Mouse (Mus musculus): ENCODE data around the gene Cryl1. TPM values are rescaled to one million over a fixed set of nuclear protein-coding genes. Genes with fewer than 3 reads are reported as not detected.

Gene Cryl1
- total and polyA plus RNA-seq, 3 experiments, result 5.6 to 12.4 (median 6.7) TPM

DNA sequence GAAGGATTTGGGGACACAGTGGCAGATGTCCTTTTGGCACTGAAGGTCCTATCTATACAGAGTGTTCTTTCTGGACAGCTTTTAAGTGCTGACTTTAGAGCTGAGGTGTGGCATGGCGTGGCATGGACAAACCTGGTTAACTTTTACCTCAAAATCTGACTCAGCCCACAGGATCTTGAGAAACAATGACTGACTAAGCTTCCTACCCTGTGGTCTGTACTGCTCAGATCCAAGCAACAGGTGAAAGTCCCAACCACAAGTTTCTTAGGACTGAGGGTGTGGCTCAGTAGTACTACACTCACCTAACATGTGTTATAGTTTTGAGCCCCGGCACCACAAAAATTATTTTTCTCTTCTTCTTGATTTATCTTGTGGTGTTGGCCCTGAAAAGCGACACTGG, 130.0 kb downstream of the Cryl1 start:
- Histone ChIP-seq H3K4me1 (ENCODE audit: control insufficient read depth, insufficient read depth, low read length) (no peaks in the 10 kb centered on the region), H3K9ac (ENCODE audit: low read depth, low read length) (no peak overlapping the region), H3K79me2 (replicated peaks; ENCODE audit: control insufficient read depth, insufficient read depth, low read length) (no peaks in the 10 kb centered on the region), H3K36me3 (ENCODE audit: control insufficient read depth, insufficient read depth, low read length) (no peaks in the 10 kb centered on the region), H3K4me3 (no peak overlapping the region), H3K27me3 (ENCODE audit: control insufficient read depth, insufficient read depth, low read length) (no peaks in the 10 kb centered on the region), H3K27ac (no peak overlapping the region)
- 83% methylated on average over 3 of the region's 3 CpGs for WGBS
- DNase-seq, result no peak
- intact Hi-C loops (cut with DNase I), result no loop called here
- TF ChIP-seq EP300 (IDR thresholded peaks at IDR 0.05; ENCODE audit: insufficient read depth, low read depth, low read length) (no peak), POLR2A (IDR thresholded peaks at IDR 0.05; ENCODE audit: insufficient read depth, low read depth, low read length) (no peak), CTCF (IDR thresholded peaks at IDR 0.05) (no peak)

DNA sequence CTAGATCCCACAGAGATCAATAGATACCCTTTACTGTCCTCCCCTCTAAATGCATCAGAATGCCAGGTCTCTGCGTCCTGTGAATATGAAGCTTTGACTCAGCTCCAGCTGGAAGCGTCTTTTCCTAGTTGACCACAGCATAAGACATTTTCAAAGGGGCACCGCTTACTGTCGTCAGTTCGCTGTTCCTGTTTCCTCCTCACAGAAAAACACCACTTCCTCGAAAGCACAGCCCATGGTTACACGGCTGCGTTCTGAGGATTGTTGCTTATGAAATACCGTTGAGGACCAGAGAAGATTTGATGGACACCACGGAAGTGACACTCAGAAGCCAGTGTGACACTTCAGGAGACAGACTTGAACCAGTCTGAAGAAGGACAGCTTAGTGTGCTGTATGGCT, 134.4 kb downstream of the Cryl1 start:
- no peaks in the 10 kb centered on the region for H3K27me3 ChIP-seq (ENCODE audit: control insufficient read depth, insufficient read depth, low read length)
- H3K4me3 ChIP-seq, result no peak overlapping the region
- H3K27ac ChIP-seq, result no peak overlapping the region
- no peaks in the 10 kb centered on the region for H3K79me2 ChIP-seq (replicated peaks; ENCODE audit: control insufficient read depth, insufficient read depth, low read length)
- WGBS, result 32% methylated on average over 10 of the region's 10 CpGs
- DNase-seq, result no peak
- no peak overlapping the region for H3K9ac ChIP-seq (ENCODE audit: low read depth, low read length)
- no peaks in the 10 kb centered on the region for H3K36me3 ChIP-seq (ENCODE audit: control insufficient read depth, insufficient read depth, low read length)
- TF ChIP-seq POLR2A (IDR thresholded peaks at IDR 0.05; ENCODE audit: insufficient read depth, low read depth, low read length) (no peak), CTCF (IDR thresholded peaks at IDR 0.05) (no peak), EP300 (IDR thresholded peaks at IDR 0.05; ENCODE audit: insufficient read depth, low read depth, low read length) (no peak)
- intact Hi-C loops (cut with DNase I), result no loop called here
- H3K4me1 ChIP-seq (ENCODE audit: control insufficient read depth, insufficient read depth, low read length), result no peaks in the 10 kb centered on the region

- no peak for DNase-seq
- H3K36me3 ChIP-seq (ENCODE audit: control insufficient read depth, insufficient read depth, low read length), result no peaks in the 10 kb centered on the region
- 80% methylated on average over 8 of the region's 8 CpGs for WGBS
- no peaks in the 10 kb centered on the region for H3K27me3 ChIP-seq (ENCODE audit: control insufficient read depth, insufficient read depth, low read length)
- no peaks in the 10 kb centered on the region for H3K4me1 ChIP-seq (ENCODE audit: control insufficient read depth, insufficient read depth, low read length)
- TF ChIP-seq EP300 (IDR thresholded peaks at IDR 0.05; ENCODE audit: insufficient read depth, low read depth, low read length) (no peak), CTCF (IDR thresholded peaks at IDR 0.05) (no peak), POLR2A (IDR thresholded peaks at IDR 0.05; ENCODE audit: insufficient read depth, low read depth, low read length) (no peak)
- no peak overlapping the region for H3K9ac ChIP-seq (ENCODE audit: low read depth, low read length)
- no peak overlapping the region for H3K27ac ChIP-seq
- no peak overlapping the region for H3K4me3 ChIP-seq
- H3K79me2 ChIP-seq (replicated peaks; ENCODE audit: control insufficient read depth, insufficient read depth, low read length), result no peaks in the 10 kb centered on the region
- intact Hi-C loops (cut with DNase I), result no loop called here
These were observed 139.0 kb downstream of the Cryl1 start for GRCm38 (mm10) chr14:57259341-57259740.

- no peaks in the 10 kb centered on the region for H3K79me2 ChIP-seq (replicated peaks; ENCODE audit: control insufficient read depth, insufficient read depth, low read length)
- H3K27ac ChIP-seq, result no peak overlapping the region
- no peaks in the 10 kb centered on the region for H3K27me3 ChIP-seq (ENCODE audit: control insufficient read depth, insufficient read depth, low read length)
- WGBS, result 72% methylated on average over 3 of the region's 3 CpGs
- no peak overlapping the region for H3K4me3 ChIP-seq
- no peak for DNase-seq
- no peak overlapping the region for H3K9ac ChIP-seq (ENCODE audit: low read depth, low read length)
- no peaks in the 10 kb centered on the region for H3K4me1 ChIP-seq (ENCODE audit: control insufficient read depth, insufficient read depth, low read length)
- TF ChIP-seq CTCF (IDR thresholded peaks at IDR 0.05) (no peak), EP300 (IDR thresholded peaks at IDR 0.05; ENCODE audit: insufficient read depth, low read depth, low read length) (no peak), POLR2A (IDR thresholded peaks at IDR 0.05; ENCODE audit: insufficient read depth, low read depth, low read length) (no peak)
- H3K36me3 ChIP-seq (ENCODE audit: control insufficient read depth, insufficient read depth, low read length), result no peaks in the 10 kb centered on the region
- intact Hi-C loops (cut with DNase I), result no loop called here
These were observed 149.7 kb downstream of the Cryl1 start for GRCm38 (mm10) chr14:57248661-57249060.

DNA sequence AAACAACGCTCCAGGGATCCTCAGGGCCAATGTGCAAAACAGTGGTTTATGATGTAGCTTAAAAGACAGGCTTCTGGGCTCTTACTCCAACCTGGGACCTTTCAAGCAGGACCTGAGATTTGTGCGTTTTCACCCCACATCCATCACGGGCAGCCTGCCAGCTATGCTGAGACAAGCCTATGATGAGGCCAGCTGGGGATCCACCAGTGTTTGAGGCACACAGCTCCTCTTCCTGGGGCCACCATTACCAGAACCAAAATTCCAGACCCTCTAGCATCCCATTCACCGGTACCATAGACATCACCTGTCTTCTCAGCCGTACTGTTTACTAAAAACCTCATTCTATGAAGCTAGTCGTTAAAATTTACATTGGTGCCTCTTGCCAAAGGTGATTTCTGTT, 151.8 kb downstream of the Cryl1 start:
- intact Hi-C loops (cut with DNase I), result no loop called here
- Histone ChIP-seq H3K36me3 (ENCODE audit: control insufficient read depth, insufficient read depth, low read length) (no peaks in the 10 kb centered on the region), H3K27ac (no peak overlapping the region), H3K79me2 (replicated peaks; ENCODE audit: control insufficient read depth, insufficient read depth, low read length) (no peaks in the 10 kb centered on the region), H3K9ac (ENCODE audit: low read depth, low read length) (no peak overlapping the region), H3K27me3 (ENCODE audit: control insufficient read depth, insufficient read depth, low read length) (no peaks in the 10 kb centered on the region; the same call in 1 of the 2 replicates), H3K4me3 (no peak overlapping the region), H3K4me1 (ENCODE audit: control insufficient read depth, insufficient read depth, low read length) (no peaks in the 10 kb centered on the region)
- no peak for DNase-seq
- no peak for TF ChIP-seq EP300 (IDR thresholded peaks at IDR 0.05; ENCODE audit: insufficient read depth, low read depth, low read length)
- TF ChIP-seq POLR2A (IDR thresholded peaks at IDR 0.05; ENCODE audit: insufficient read depth, low read depth, low read length), result no peak
- TF ChIP-seq CTCF (IDR thresholded peaks at IDR 0.05), result no peak
- 67% methylated on average over 6 of the region's 6 CpGs for WGBS

DNA sequence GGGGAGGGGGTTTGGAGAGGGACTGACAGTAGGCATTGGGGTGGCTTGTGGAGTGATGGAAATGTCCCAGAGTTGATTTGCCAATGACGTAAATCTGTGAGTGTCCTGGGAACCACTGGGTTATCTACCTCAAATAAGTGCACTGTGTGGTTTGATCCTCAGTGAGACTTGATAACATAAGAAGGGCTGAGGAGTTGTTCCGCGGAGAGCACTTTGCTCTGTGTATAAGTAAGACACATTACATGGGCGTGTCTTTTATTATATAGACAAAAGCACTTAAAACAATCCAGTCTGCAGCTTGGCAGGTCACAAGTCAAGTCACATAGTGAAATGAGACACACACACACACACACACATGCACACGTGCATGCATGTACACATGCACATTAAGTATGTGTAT, 155.4 kb downstream of the Cryl1 start:
- no peak overlapping the region for H3K27ac ChIP-seq
- no peak for DNase-seq
- no peaks in the 10 kb centered on the region for H3K79me2 ChIP-seq (replicated peaks; ENCODE audit: control insufficient read depth, insufficient read depth, low read length)
- no peaks in the 10 kb centered on the region for H3K4me1 ChIP-seq (ENCODE audit: control insufficient read depth, insufficient read depth, low read length)
- 80% methylated on average over 5 of the region's 5 CpGs for WGBS
- intact Hi-C loops (cut with DNase I), result no loop called here
- no peak overlapping the region for H3K9ac ChIP-seq (ENCODE audit: low read depth, low read length)
- H3K27me3 ChIP-seq (ENCODE audit: control insufficient read depth, insufficient read depth, low read length), result no peaks in the 10 kb centered on the region; the same call in 1 of the 2 replicates
- no peak overlapping the region for H3K4me3 ChIP-seq
- no peaks in the 10 kb centered on the region for H3K36me3 ChIP-seq (ENCODE audit: control insufficient read depth, insufficient read depth, low read length)
- TF ChIP-seq POLR2A (IDR thresholded peaks at IDR 0.05; ENCODE audit: insufficient read depth, low read depth, low read length), result no peak
- no peak for TF ChIP-seq CTCF (IDR thresholded peaks at IDR 0.05)
- no peak for TF ChIP-seq EP300 (IDR thresholded peaks at IDR 0.05; ENCODE audit: insufficient read depth, low read depth, low read length)
